Mouse (Mus musculus): ENCODE data around the gene Fn1. TPM values are rescaled to one million over a fixed set of nuclear protein-coding genes. Genes with fewer than 3 reads are reported as not detected.

Gene Fn1
- polyA plus RNA-seq, 1 experiment, result 518 TPM

GRCm38 (mm10) chr1:71630243-71630642, 22.8 kb downstream of the Fn1 start:
- Histone ChIP-seq H3K27ac (ENCODE audit: insufficient read depth, low read length) (no peak overlapping the region), H3K36me3 (ENCODE audit: control insufficient read depth, insufficient read depth, low read length, poor library complexity, severe bottlenecking) (peaks cover 87% of the 10 kb centered on the region), H3K9ac (ENCODE audit: low read depth, poor library complexity, severe bottlenecking) (no peak overlapping the region), H3K27me3 (ENCODE audit: control insufficient read depth, insufficient read depth, low read length, poor library complexity, severe bottlenecking) (no peaks in the 10 kb centered on the region), H3K9me3 (replicated peaks; ENCODE audit: control insufficient read depth, insufficient read depth, low read length, poor library complexity, severe bottlenecking) (no peaks in the 10 kb centered on the region), H3K4me3 (ENCODE audit: low read depth, low read length) (no peak overlapping the region), H3K4me1 (ENCODE audit: control insufficient read depth, insufficient read depth, low read length) (no peaks in the 10 kb centered on the region)
- TF ChIP-seq CTCF (IDR thresholded peaks at IDR 0.05; ENCODE audit: low read depth, low read length), result no peak
- no peak for TF ChIP-seq EP300 (IDR thresholded peaks at IDR 0.05; ENCODE audit: insufficient read depth, low read depth, low read length)
- TF ChIP-seq POLR2A (IDR thresholded peaks at IDR 0.05; ENCODE audit: insufficient read depth, low read length), result no peak

- no peak overlapping the region for H3K9ac ChIP-seq (ENCODE audit: low read depth, poor library complexity, severe bottlenecking)
- no peak overlapping the region for H3K4me3 ChIP-seq (ENCODE audit: low read depth, low read length)
- no peak overlapping the region for H3K27ac ChIP-seq (ENCODE audit: insufficient read depth, low read length)
- no peaks in the 10 kb centered on the region for H3K9me3 ChIP-seq (replicated peaks; ENCODE audit: control insufficient read depth, insufficient read depth, low read length, poor library complexity, severe bottlenecking)
- H3K27me3 ChIP-seq (ENCODE audit: control insufficient read depth, insufficient read depth, low read length, poor library complexity, severe bottlenecking), result no peaks in the 10 kb centered on the region
- TF ChIP-seq POLR2A (IDR thresholded peaks at IDR 0.05; ENCODE audit: insufficient read depth, low read length) (no peak), CTCF (IDR thresholded peaks at IDR 0.05; ENCODE audit: low read depth, low read length) (no peak), EP300 (IDR thresholded peaks at IDR 0.05; ENCODE audit: insufficient read depth, low read depth, low read length) (no peak)
- no peaks in the 10 kb centered on the region for H3K4me1 ChIP-seq (ENCODE audit: control insufficient read depth, insufficient read depth, low read length)
- H3K36me3 ChIP-seq (ENCODE audit: control insufficient read depth, insufficient read depth, low read length, poor library complexity, severe bottlenecking), result peaks cover 97% of the 10 kb centered on the region
Observed at GRCm38 (mm10) chr1:71623625-71624024, 29.4 kb downstream of the Fn1 start.

- TF ChIP-seq EP300 (IDR thresholded peaks at IDR 0.05; ENCODE audit: insufficient read depth, low read depth, low read length), result no peak
- TF ChIP-seq CTCF (IDR thresholded peaks at IDR 0.05; ENCODE audit: low read depth, low read length), result no peak
- no peak for TF ChIP-seq POLR2A (IDR thresholded peaks at IDR 0.05; ENCODE audit: insufficient read depth, low read length)
- no peak overlapping the region for H3K27ac ChIP-seq (ENCODE audit: insufficient read depth, low read length)
- no peaks in the 10 kb centered on the region for H3K4me1 ChIP-seq (ENCODE audit: control insufficient read depth, insufficient read depth, low read length)
- H3K9ac ChIP-seq (ENCODE audit: low read depth, poor library complexity, severe bottlenecking), result no peak overlapping the region
- H3K27me3 ChIP-seq (ENCODE audit: control insufficient read depth, insufficient read depth, low read length, poor library complexity, severe bottlenecking), result no peaks in the 10 kb centered on the region
- H3K9me3 ChIP-seq (replicated peaks; ENCODE audit: control insufficient read depth, insufficient read depth, low read length, poor library complexity, severe bottlenecking), result no peaks in the 10 kb centered on the region
- H3K4me3 ChIP-seq (ENCODE audit: low read depth, low read length), result no peak overlapping the region
- H3K36me3 ChIP-seq (ENCODE audit: control insufficient read depth, insufficient read depth, low read length, poor library complexity, severe bottlenecking), result peaks cover 97% of the 10 kb centered on the region
Observed at GRCm38 (mm10) chr1:71621526-71621925, 31.5 kb downstream of the Fn1 start.

- TF ChIP-seq POLR2A (IDR thresholded peaks at IDR 0.05; ENCODE audit: insufficient read depth, low read length), result no peak
- TF ChIP-seq CTCF (IDR thresholded peaks at IDR 0.05; ENCODE audit: low read depth, low read length), result no peak
- H3K27ac ChIP-seq (ENCODE audit: insufficient read depth, low read length), result no peak overlapping the region
- H3K9me3 ChIP-seq (replicated peaks; ENCODE audit: control insufficient read depth, insufficient read depth, low read length, poor library complexity, severe bottlenecking), result no peaks in the 10 kb centered on the region
- no peak overlapping the region for H3K4me3 ChIP-seq (ENCODE audit: low read depth, low read length)
- peaks cover 2% of the 10 kb centered on the region for H3K4me1 ChIP-seq (ENCODE audit: control insufficient read depth, insufficient read depth, low read length)
- H3K36me3 ChIP-seq (ENCODE audit: control insufficient read depth, insufficient read depth, low read length, poor library complexity, severe bottlenecking), result peaks cover 97% of the 10 kb centered on the region
- no peak overlapping the region for H3K9ac ChIP-seq (ENCODE audit: low read depth, poor library complexity, severe bottlenecking)
- H3K27me3 ChIP-seq (ENCODE audit: control insufficient read depth, insufficient read depth, low read length, poor library complexity, severe bottlenecking), result no peaks in the 10 kb centered on the region
Observed at GRCm38 (mm10) chr1:71614545-71615246, 38.3 kb downstream of the Fn1 start.

- no peaks in the 10 kb centered on the region for H3K9me3 ChIP-seq (replicated peaks; ENCODE audit: control insufficient read depth, insufficient read depth, low read length, poor library complexity, severe bottlenecking)
- no peak overlapping the region for H3K4me3 ChIP-seq (ENCODE audit: low read depth, low read length)
- H3K9ac ChIP-seq (ENCODE audit: low read depth, poor library complexity, severe bottlenecking), result no peak overlapping the region
- TF ChIP-seq CTCF (IDR thresholded peaks at IDR 0.05; ENCODE audit: low read depth, low read length) (no peak), EP300 (IDR thresholded peaks at IDR 0.05; ENCODE audit: insufficient read depth, low read depth, low read length) (no peak), POLR2A (IDR thresholded peaks at IDR 0.05; ENCODE audit: insufficient read depth, low read length) (no peak)
- H3K27me3 ChIP-seq (ENCODE audit: control insufficient read depth, insufficient read depth, low read length, poor library complexity, severe bottlenecking), result no peaks in the 10 kb centered on the region
- peaks cover 93% of the 10 kb centered on the region for H3K36me3 ChIP-seq (ENCODE audit: control insufficient read depth, insufficient read depth, low read length, poor library complexity, severe bottlenecking)
- peaks cover 2% of the 10 kb centered on the region for H3K4me1 ChIP-seq (ENCODE audit: control insufficient read depth, insufficient read depth, low read length)
- H3K27ac ChIP-seq (ENCODE audit: insufficient read depth, low read length), result no peak overlapping the region
Observed at GRCm38 (mm10) chr1:71612256-71612655, 40.7 kb downstream of the Fn1 start.

GRCm38 (mm10) chr1:71609916-71610315, 43.1 kb downstream of the Fn1 start:
- no peak overlapping the region for H3K4me3 ChIP-seq (ENCODE audit: low read depth, low read length)
- H3K9me3 ChIP-seq (replicated peaks; ENCODE audit: control insufficient read depth, insufficient read depth, low read length, poor library complexity, severe bottlenecking), result no peaks in the 10 kb centered on the region
- H3K4me1 ChIP-seq (ENCODE audit: control insufficient read depth, insufficient read depth, low read length), result peaks cover 2% of the 10 kb centered on the region
- H3K27me3 ChIP-seq (ENCODE audit: control insufficient read depth, insufficient read depth, low read length, poor library complexity, severe bottlenecking), result no peaks in the 10 kb centered on the region
- H3K36me3 ChIP-seq (ENCODE audit: control insufficient read depth, insufficient read depth, low read length, poor library complexity, severe bottlenecking), result peaks cover 93% of the 10 kb centered on the region
- TF ChIP-seq POLR2A (IDR thresholded peaks at IDR 0.05; ENCODE audit: insufficient read depth, low read length) (no peak), CTCF (IDR thresholded peaks at IDR 0.05; ENCODE audit: low read depth, low read length) (no peak), EP300 (IDR thresholded peaks at IDR 0.05; ENCODE audit: insufficient read depth, low read depth, low read length) (no peak)
- H3K9ac ChIP-seq (ENCODE audit: low read depth, poor library complexity, severe bottlenecking), result no peak overlapping the region
- H3K27ac ChIP-seq (ENCODE audit: insufficient read depth, low read length), result no peak overlapping the region
